Mouse (Mus musculus): Measurements from ENCODE around the gene Gemin8. TPM values are rescaled to one million over a fixed set of nuclear protein-coding genes. Genes with fewer than 3 reads are reported as not detected.

Gene Gemin8
- 4.0 and 4.2 TPM in 2 replicates for polyA plus RNA-seq (2015; fragmentation: Nextera tagmentation; extraction: Ambion mirVana)

DNA sequence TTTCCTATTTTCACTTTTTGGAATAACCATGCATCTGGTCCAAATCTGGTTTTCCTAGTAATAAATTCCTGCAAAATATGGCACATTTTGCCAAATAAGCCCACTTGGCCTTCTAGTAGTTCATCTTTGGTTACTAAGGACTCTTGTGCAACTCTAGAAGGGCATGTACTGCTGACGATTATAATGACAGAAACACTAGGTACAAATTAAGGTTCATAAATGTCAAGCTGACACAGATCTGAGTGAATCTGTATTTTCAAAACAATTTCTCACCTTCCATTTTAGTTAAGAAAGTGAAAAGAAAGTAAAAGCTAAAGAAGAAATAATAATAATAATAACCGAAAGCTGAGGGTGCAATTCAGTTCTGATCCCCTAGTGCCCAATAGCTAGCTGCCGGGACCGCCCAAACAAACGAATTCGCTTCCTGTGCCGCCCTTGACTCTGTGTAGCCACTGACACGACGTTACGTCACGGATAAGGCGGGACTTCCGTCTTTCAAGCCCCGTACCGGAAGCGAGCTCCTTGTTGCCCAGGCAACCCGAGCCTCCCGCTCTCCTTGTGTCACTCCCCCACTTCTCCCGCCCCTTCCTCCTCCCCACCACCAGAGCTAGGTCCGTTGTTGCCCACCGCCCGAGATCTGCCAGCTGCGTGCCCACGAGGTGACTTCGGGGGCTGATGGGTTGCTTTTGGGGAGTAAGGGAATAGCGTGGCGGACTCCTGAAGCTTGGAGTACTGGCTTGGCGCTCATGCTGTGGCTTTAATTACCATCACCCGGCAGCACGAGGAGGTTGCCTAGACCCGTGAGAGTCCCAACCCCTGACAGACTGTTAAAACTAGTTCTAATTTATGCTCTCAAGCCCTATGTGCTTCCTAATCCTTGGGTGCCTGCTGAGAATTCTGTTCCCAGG is at the start of gene Gemin8:
Gemin8 (plus strand) TSS at position 563 of the 908 bp plus-strand sequence.
- Histone ChIP-seq H3K4me2 (replicated peaks; ENCODE audit: low read depth) (peak within 1 kb of the TSS; percentile 52), H3K9me3 (ENCODE audit: control insufficient read depth, low read length) (no peaks in the 10 kb centered on the region), H3K36me3 (ENCODE audit: control insufficient read depth, insufficient read depth, low read length) (no peaks in the 10 kb centered on the region), H3K27ac (replicated peaks) (peak within 1 kb of the TSS; percentile 35; the same call in 1 of the 2 replicates), H3K27me3 (ENCODE audit: control insufficient read depth, insufficient read depth, low read length) (no peaks in the 10 kb centered on the region), H3K4me1 (replicated peaks; ENCODE audit: control insufficient read depth, insufficient read depth) (no peaks in the 10 kb centered on the region), H3K4me3 (ENCODE audit: low read depth, low read length) (peak within 1 kb of the TSS; percentile 58), H3K9ac (ENCODE audit: low read length) (peak within 1 kb of the TSS; percentile 50)
- DNase-seq (ENCODE audit: low spot score): peak; percentile 93
- WGBS: 16% methylated on average over 29 of the region's 31 CpGs
- peak; percentile 99 for ATAC-seq (ENCODE audit: low FRiP score, low TSS enrichment)
- TF ChIP-seq CTCF (IDR thresholded peaks at IDR 0.05; ENCODE audit: low read depth): peak; percentile 29
- no peak for TF ChIP-seq EP300 (optimal IDR thresholded peaks at IDR 0.05)

DNA sequence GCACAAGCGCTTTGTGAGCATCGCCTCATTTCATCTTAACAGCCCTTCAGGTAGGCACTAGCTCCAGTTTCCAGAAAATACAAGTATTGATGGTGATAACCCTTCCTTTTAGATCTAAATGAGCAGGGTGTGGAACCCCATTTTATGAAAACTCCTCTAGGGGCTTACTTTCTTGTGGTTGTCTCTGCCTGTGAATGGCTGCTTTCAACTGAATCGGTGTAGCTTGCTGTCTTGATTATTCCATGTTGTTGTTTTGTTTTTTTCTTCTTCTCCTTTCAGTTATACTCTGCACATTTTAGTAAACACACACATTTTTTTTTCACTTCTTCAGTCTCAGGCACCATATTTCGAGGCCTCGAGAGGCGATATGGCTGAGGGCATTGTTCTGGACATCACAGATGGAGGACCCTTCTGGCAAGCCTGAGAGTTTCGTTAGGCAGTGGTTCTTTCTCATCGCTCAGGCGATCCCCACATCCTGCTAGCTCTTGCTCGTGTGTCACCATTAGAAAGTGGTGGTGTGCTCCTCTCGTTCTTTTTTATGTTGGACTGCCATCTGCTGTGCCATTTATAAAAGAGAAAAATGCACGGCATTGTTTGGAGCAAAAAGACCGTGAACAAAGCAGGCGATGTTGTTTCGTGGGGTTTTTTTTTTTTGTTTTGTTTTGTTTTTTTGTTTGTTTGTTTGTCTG is 23.0 kb upstream of the Gemin8 start:
- Histone ChIP-seq H3K4me2 (replicated peaks; ENCODE audit: low read depth) (no peak overlapping the region), H3K4me1 (replicated peaks; ENCODE audit: control insufficient read depth, insufficient read depth) (no peaks in the 10 kb centered on the region), H3K4me3 (ENCODE audit: low read depth, low read length) (no peak overlapping the region), H3K9ac (ENCODE audit: low read length) (no peak overlapping the region), H3K27me3 (ENCODE audit: control insufficient read depth, insufficient read depth, low read length) (no peaks in the 10 kb centered on the region), H3K27ac (replicated peaks) (no peak overlapping the region), H3K36me3 (ENCODE audit: control insufficient read depth, insufficient read depth, low read length) (no peaks in the 10 kb centered on the region), H3K9me3 (ENCODE audit: control insufficient read depth, low read length) (no peaks in the 10 kb centered on the region)
- no peak for ATAC-seq (ENCODE audit: low FRiP score, low TSS enrichment)
- WGBS: 77% methylated on average over 15 of the region's 15 CpGs
- no peak for DNase-seq (ENCODE audit: low spot score)
- TF ChIP-seq EP300 (optimal IDR thresholded peaks at IDR 0.05) (no peak), CTCF (IDR thresholded peaks at IDR 0.05; ENCODE audit: low read depth) (peak; percentile 41)

DNA sequence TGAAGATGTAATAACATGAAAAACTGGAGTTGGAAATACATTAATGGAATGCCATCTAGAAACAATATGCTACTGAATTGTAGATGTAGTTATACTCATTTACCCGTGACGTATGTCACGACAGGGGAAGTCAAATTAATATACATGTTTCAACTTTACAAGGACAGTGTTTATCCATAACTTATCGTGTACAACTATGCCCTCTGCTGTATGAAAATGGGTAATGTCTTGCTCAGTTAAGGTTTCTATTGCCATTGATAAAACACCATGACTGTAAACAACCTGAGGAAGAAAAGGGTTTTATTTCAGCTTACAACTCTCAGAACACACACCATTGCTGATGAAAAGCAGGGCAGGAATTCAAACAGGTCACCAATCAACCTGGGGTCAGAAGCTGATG is 7.5 kb upstream of the Gemin8 start:
- DNase-seq (ENCODE audit: low spot score): no peak
- H3K9me3 ChIP-seq (ENCODE audit: control insufficient read depth, low read length): no peaks in the 10 kb centered on the region
- H3K36me3 ChIP-seq (ENCODE audit: control insufficient read depth, insufficient read depth, low read length): no peaks in the 10 kb centered on the region
- TF ChIP-seq EP300 (optimal IDR thresholded peaks at IDR 0.05) (no peak), CTCF (IDR thresholded peaks at IDR 0.05; ENCODE audit: low read depth) (peak; percentile 70)
- H3K4me3 ChIP-seq (ENCODE audit: low read depth, low read length): no peak overlapping the region
- ATAC-seq (ENCODE audit: low FRiP score, low TSS enrichment): no peak
- no peak overlapping the region for H3K27ac ChIP-seq (replicated peaks)
- H3K4me2 ChIP-seq (replicated peaks; ENCODE audit: low read depth): no peak overlapping the region
- WGBS: 43% methylated on average over 4 of the region's 4 CpGs
- H3K9ac ChIP-seq (ENCODE audit: low read length): no peak overlapping the region
- H3K4me1 ChIP-seq (replicated peaks; ENCODE audit: control insufficient read depth, insufficient read depth): no peaks in the 10 kb centered on the region
- H3K27me3 ChIP-seq (ENCODE audit: control insufficient read depth, insufficient read depth, low read length): no peaks in the 10 kb centered on the region

DNA sequence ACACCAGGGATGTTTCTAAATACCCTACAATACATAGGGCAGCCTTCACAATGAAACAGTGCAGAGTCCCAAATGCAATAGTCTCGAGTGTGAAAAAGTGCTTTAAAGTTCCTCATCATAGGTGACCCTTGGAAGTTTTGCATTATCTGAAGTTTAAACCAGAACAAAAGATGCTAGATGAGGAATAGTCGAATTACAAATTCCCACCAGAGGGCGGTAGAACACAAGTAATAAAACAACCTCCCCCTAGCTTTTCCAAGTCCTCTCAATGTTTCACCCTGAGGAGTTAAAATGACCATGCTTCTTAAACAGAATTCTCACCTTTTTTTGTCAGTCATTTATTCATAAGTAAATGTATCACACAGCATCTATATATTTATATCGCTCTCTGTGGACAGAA is 2.9 kb upstream of the Gemin8 start:
- H3K4me3 ChIP-seq (ENCODE audit: low read depth, low read length): no peak overlapping the region
- TF ChIP-seq EP300 (optimal IDR thresholded peaks at IDR 0.05) (no peak), CTCF (IDR thresholded peaks at IDR 0.05; ENCODE audit: low read depth) (peak; percentile 71)
- H3K36me3 ChIP-seq (ENCODE audit: control insufficient read depth, insufficient read depth, low read length): no peaks in the 10 kb centered on the region
- no peak overlapping the region for H3K27ac ChIP-seq (replicated peaks)
- no peaks in the 10 kb centered on the region for H3K9me3 ChIP-seq (ENCODE audit: control insufficient read depth, low read length)
- no peak for ATAC-seq (ENCODE audit: low FRiP score, low TSS enrichment)
- DNase-seq (ENCODE audit: low spot score): no peak
- H3K27me3 ChIP-seq (ENCODE audit: control insufficient read depth, insufficient read depth, low read length): no peaks in the 10 kb centered on the region
- no peak overlapping the region for H3K9ac ChIP-seq (ENCODE audit: low read length)
- no peaks in the 10 kb centered on the region for H3K4me1 ChIP-seq (replicated peaks; ENCODE audit: control insufficient read depth, insufficient read depth)
- H3K4me2 ChIP-seq (replicated peaks; ENCODE audit: low read depth): no peak overlapping the region
- 9% methylated on average over 4 of the region's 4 CpGs for WGBS

- H3K4me1 ChIP-seq (replicated peaks; ENCODE audit: control insufficient read depth, insufficient read depth): no peaks in the 10 kb centered on the region
- H3K27ac ChIP-seq (replicated peaks): no peak overlapping the region
- H3K27me3 ChIP-seq (ENCODE audit: control insufficient read depth, insufficient read depth, low read length): no peaks in the 10 kb centered on the region
- no peak overlapping the region for H3K4me2 ChIP-seq (replicated peaks; ENCODE audit: low read depth)
- WGBS: 47% methylated on average over 3 of the region's 3 CpGs
- no peak overlapping the region for H3K9ac ChIP-seq (ENCODE audit: low read length)
- TF ChIP-seq EP300 (optimal IDR thresholded peaks at IDR 0.05) (no peak), CTCF (IDR thresholded peaks at IDR 0.05; ENCODE audit: low read depth) (no peak)
- no peaks in the 10 kb centered on the region for H3K9me3 ChIP-seq (ENCODE audit: control insufficient read depth, low read length)
- H3K36me3 ChIP-seq (ENCODE audit: control insufficient read depth, insufficient read depth, low read length): no peaks in the 10 kb centered on the region
- ATAC-seq (ENCODE audit: low FRiP score, low TSS enrichment) (no peak), DNase-seq (ENCODE audit: low spot score) (no peak)
- H3K4me3 ChIP-seq (ENCODE audit: low read depth, low read length): no peak overlapping the region
These were observed 2.3 kb upstream of the Gemin8 start for GRCm38 (mm10) chrX:166167923-166168322.

All from stomach, postnatal 0 days (tissue).